Mouse (Mus musculus): Measurements from ENCODE around the gene Tapbp.

GRCm38 (mm10) chr17:33913905-33914304, 1.8 kb upstream of the Tapbp start:
- no peak for TF ChIP-seq MYOG (IDR thresholded peaks at IDR 0.05; ENCODE audit: control insufficient read depth in 1 of 3, insufficient read depth in 1 of 3, insufficient read length in 2 of 3, low read depth in 2 of 3)
- no peak for TF ChIP-seq POLR2AphosphoS2 (IDR thresholded peaks at IDR 0.05; ENCODE audit: insufficient read length, low read depth)
- TF ChIP-seq REST (IDR thresholded peaks at IDR 0.05; ENCODE audit: insufficient read depth, insufficient read length): no peak
- TF ChIP-seq POLR2A (IDR thresholded peaks at IDR 0.05; ENCODE audit: insufficient read length, low read depth): no peak
- no peak for TF ChIP-seq USF1 (IDR thresholded peaks at IDR 0.05; ENCODE audit: low read depth)
- no peak for TF ChIP-seq E2F4 (IDR thresholded peaks at IDR 0.05; ENCODE audit: insufficient read depth)
- TF ChIP-seq MYOD1 (IDR thresholded peaks at IDR 0.05; ENCODE audit: control insufficient read depth in 1 of 3, insufficient read length in 2 of 3, low read depth in 2 of 3): no peak
- TF ChIP-seq TCF3 (IDR thresholded peaks at IDR 0.05; ENCODE audit: insufficient read length, low read depth): no peak
- no peak for TF ChIP-seq SRF (IDR thresholded peaks at IDR 0.05; ENCODE audit: control insufficient read depth, insufficient read length, low read depth)
- TF ChIP-seq TCF12 (IDR thresholded peaks at IDR 0.05; ENCODE audit: insufficient read depth, poor library complexity, severe bottlenecking): no peak
